Mouse (Mus musculus): ENCODE results near the gene Ms4a6c. TPM values are rescaled to one million over a fixed set of nuclear protein-coding genes. Genes with fewer than 3 reads are reported as not detected.
"Not testable (repeated sequence)": the region's sequence is repeated elsewhere in the genome, so short reads cannot be mapped to it uniquely, and the experiment has no call there.

Gene Ms4a6c
- total RNA-seq, 2 experiments from 2014 or later: 8.9 to 10.1 TPM

GRCm38 (mm10) chr19:11497300-11497699 lies 28.1 kb downstream of the Ms4a6c start:
- intact Hi-C loops (cut with DNase I); DNase-seq (ENCODE audit: low spot score): not testable (repeated sequence)

GRCm38 (mm10) chr19:11500796-11501195 lies 31.6 kb downstream of the Ms4a6c start:
- intact Hi-C loops (cut with DNase I): no loop called here
- DNase-seq (ENCODE audit: low spot score): no peak

GRCm38 (mm10) chr19:11501326-11501725 lies 32.2 kb downstream of the Ms4a6c start:
- intact Hi-C loops (cut with DNase I): no loop called here

DNA sequence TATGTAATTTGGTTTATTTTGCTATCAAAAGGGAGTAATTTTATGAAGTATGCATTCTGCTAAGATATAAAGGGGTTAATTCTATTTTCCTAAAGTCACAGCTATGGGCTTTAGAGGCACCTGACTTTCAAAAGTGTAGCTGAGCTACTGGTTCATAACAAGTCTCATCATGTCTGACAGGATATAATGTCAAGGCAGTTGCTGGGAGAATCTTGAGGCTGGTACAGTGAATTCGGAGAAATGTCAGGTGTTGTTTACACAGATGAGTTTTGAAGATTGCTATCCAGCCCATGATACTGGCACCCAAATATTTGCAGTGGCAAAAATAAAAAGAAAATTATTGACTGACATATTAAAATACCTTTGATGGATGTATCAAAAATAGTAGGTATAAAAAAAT lies 35.7 kb downstream of the Ms4a6c start:
- DNase-seq (ENCODE audit: low spot score): no peak
- intact Hi-C loops (cut with DNase I): no loop called here

More at GRCm38 (mm10) chr19:11501326-11501725, 32.2 kb downstream of the Ms4a6c start:
- DNase-seq (ENCODE audit: low spot score): no peak

DNA sequence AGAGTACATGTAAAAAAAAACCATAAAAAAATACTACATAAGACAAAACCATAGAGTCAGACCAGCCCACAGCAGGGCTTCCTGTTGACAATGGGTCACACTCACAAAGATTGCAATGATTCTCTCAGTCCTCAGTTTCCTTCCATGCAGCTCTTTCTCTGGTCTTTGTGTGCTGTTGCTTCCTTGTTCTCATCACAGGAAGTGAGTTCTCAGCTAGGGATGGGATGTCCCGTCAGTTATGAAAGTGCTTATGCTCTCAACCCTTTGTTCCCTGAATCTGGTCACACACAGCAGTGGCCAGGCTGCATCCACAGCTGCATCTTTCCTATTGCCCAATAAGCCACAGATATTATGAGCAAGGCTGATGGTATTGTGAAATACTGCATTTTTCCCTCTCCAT lies 44.3 kb downstream of the Ms4a6c start:
- peak; percentile 9 for DNase-seq (ENCODE audit: low spot score)
- intact Hi-C loops (cut with DNase I): no loop called here

- intact Hi-C loops (cut with DNase I): no loop called here
- no peak for DNase-seq (ENCODE audit: low spot score)
These were observed 47.1 kb downstream of the Ms4a6c start, which contains the start of gene Ms4a6b for GRCm38 (mm10) chr19:11516246-11516645. Ms4a6b (plus strand) TSS chr19:11516512.

DNA sequence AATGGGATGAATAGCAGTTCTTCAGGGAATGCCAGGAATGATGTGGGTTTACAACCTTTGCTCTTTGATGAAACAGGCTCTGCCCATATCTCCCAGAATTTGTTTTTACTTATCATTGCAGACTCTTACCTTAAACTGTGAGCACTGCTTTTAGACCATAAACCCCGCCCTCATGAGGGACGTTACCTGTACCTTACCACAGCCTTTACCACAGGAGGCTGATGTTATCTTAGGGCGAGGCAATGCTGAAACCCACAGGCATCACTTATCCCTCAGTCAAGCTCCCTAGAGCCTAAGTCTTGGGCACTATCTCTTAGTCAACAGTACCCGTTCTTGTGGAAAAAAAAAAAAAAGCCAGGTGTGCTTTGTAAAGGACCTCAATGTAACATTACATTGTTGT lies 47.7 kb downstream of the Ms4a6c start:
- intact Hi-C loops (cut with DNase I): no loop called here
- DNase-seq (ENCODE audit: low spot score): no peak

GRCm38 (mm10) chr19:11517373-11517772 lies 48.2 kb downstream of the Ms4a6c start:
- DNase-seq (ENCODE audit: low spot score): peak; percentile 6
- intact Hi-C loops (cut with DNase I): not testable (repeated sequence)

- not testable (repeated sequence) for DNase-seq (ENCODE audit: low spot score)
These were observed 49.2 kb downstream of the Ms4a6c start for GRCm38 (mm10) chr19:11518356-11518755.

DNA sequence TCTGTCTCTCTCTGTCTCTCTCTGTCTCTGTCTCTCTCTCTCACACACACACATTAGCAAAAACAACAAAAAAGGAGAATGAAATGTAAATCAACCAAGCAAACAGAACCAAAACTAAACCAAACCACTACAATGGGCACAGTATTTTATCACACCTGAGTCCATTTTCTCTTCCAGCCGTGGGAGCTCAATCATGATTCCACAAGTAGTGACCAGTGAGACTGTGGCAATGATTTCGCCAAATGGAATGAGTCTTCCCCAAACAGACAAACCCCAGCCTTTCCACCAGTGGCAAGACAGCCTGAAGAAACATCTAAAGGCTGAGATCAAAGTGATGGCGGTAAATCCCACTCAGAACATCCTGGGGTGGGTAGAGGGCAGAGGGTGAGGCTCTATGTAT lies 51.0 kb downstream of the Ms4a6c start:
- DNase-seq (ENCODE audit: low spot score): no peak
- intact Hi-C loops (cut with DNase I): no loop called here

More at GRCm38 (mm10) chr19:11518356-11518755, 49.2 kb downstream of the Ms4a6c start:
- intact Hi-C loops (cut with DNase I): not testable (repeated sequence)

Other genes starting within 250 kb of the Ms4a6c start
- not detected for gene Ms4a12, start 236.9 kb upstream of the Ms4a6c start, total RNA-seq (2021)
- under 1 TPM; 0.49 to 0.67 TPM for gene Ms4a1, start 203.1 kb upstream of the Ms4a6c start, total RNA-seq (2021)
- gene Ms4a5, start 185.5 kb upstream of the Ms4a6c start, total RNA-seq (2021): not detected
- under 1 TPM; 0.10 to 0.22 TPM for gene Ms4a14, start 154.9 kb upstream of the Ms4a6c start, total RNA-seq (2021)
- gene Ms4a7, start 133.2 kb upstream of the Ms4a6c start, total RNA-seq (2021): 1 to 10 TPM in 1 of 2 experiments, under 1 TPM in 1; 0.73 to 2.2 TPM
- 1 to 10 TPM; 4.8 to 7.8 TPM for gene Ms4a4a, start 93.8 kb upstream of the Ms4a6c start, total RNA-seq (2021)
- not detected for gene Ms4a4c, start 64.6 kb upstream of the Ms4a6c start, total RNA-seq (2021)
- under 1 TPM; 0.36 to 0.56 TPM for gene Ms4a4b, start 25.8 kb upstream of the Ms4a6c start, total RNA-seq (2021)
- not detected for gene Gm8369, start 16.6 kb downstream of the Ms4a6c start, total RNA-seq (2021)
- gene Ms4a6b, start 47.1 kb downstream of the Ms4a6c start, total RNA-seq (2021): 1 to 10 TPM; 5.7 to 6.1 TPM
- 10 to 100 TPM in 1 of 2 experiments, 1 to 10 TPM in 1; 5.6 to 10.3 TPM for gene Ms4a4d, start 67.4 kb downstream of the Ms4a6c start, total RNA-seq (2021)
- 1 to 10 TPM; 2.8 to 3.4 TPM for gene Ms4a6d, start 135.5 kb downstream of the Ms4a6c start, total RNA-seq (2021)
- gene Ms4a2, start 154.4 kb downstream of the Ms4a6c start, total RNA-seq (2021): under 1 TPM in 1 of 2 experiments, not detected in 1; 0.20 TPM
- gene Ms4a3, start 171.5 kb downstream of the Ms4a6c start, total RNA-seq (2021): not detected
- not detected for gene Oosp2, start 191.2 kb downstream of the Ms4a6c start, total RNA-seq (2021)
- gene Oosp1, start 221.8 kb downstream of the Ms4a6c start, total RNA-seq (2021): not detected
- not detected for gene Oosp3, start 227.7 kb downstream of the Ms4a6c start, total RNA-seq (2021)

All from heart, postnatal 25 days (tissue).